Mouse (Mus musculus) neural tube, embryonic 15.5 days (tissue): ENCODE results near the gene Fmnl2. TPM values are rescaled to one million over a fixed set of nuclear protein-coding genes. Genes with fewer than 3 reads are reported as not detected.

Experiments
- ATAC-seq: fragments of 200-750 bp; cut with Nextera tagmentation; 2 replicates; pipeline ENCODE4 v1.8.0; 2017; ENCODE audit warnings: mild to moderate bottlenecking, moderate TSS enrichment, moderate library complexity; ENCODE audit not compliant: low FRiP score
- H3K27ac ChIP-seq: fragments of 300-500 bp; sonication (generic); replicated peaks from 2 replicates; pipeline ENCODE4 v1.5.1; 2015; ENCODE audit warnings: mild to moderate bottlenecking, inconsistent platforms
- H3K27me3 ChIP-seq: fragments of 300-500 bp; sonication (generic); replicated peaks from 2 replicates; pipeline ENCODE4 v1.6.1; 2015; ENCODE audit warnings: inconsistent platforms
- H3K36me3 ChIP-seq: fragments of 300-500 bp; sonication (generic); 2 replicates; pipeline ENCODE4 v1.6.1; 2015; ENCODE audit warnings: inconsistent platforms
- H3K4me1 ChIP-seq: fragments of 300-500 bp; sonication (generic); 2 replicates; pipeline ENCODE4 v1.6.1; 2015; ENCODE audit warnings: inconsistent platforms
- H3K4me2 ChIP-seq: fragments of 300-500 bp; sonication (generic); 2 replicates; pipeline ENCODE4 v1.6.1; 2015; ENCODE audit warnings: inconsistent platforms, mild to moderate bottlenecking, moderate library complexity
- H3K4me3 ChIP-seq: fragments of 300-500 bp; sonication (generic); replicated peaks from 2 replicates; pipeline ENCODE4 v1.5.1; 2015; ENCODE audit warnings: mild to moderate bottlenecking, inconsistent platforms
- H3K9ac ChIP-seq: fragments of 300-500 bp; sonication (generic); replicated peaks from 2 replicates; pipeline ENCODE4 v1.6.1; 2015; ENCODE audit warnings: mild to moderate bottlenecking, inconsistent platforms
- H3K9me3 ChIP-seq: fragments of 300-500 bp; sonication (generic); replicated peaks from 2 replicates; pipeline ENCODE4 v1.6.1; 2016; ENCODE audit warnings: inconsistent platforms
- WGBS: fragments of 180-500 bp; shearing (Covaris S2); methylation state at CpG from one replicate; pipeline ENCODE4 v1.1.7; 2015; ENCODE audit warnings: mixed read lengths; 5-methylcytosine and 5-hydroxymethylcytosine counted together
- polyA plus RNA-seq: library from polyadenylated mRNA; unstranded; fragments of >200 nt; fragmentation: Nextera tagmentation; extraction: Ambion mirVana; gene quantifications from 2 replicates; pipeline ENCODE4 v1.2.1, GENCODE M21; 2015

Fmnl2 gene
- polyA plus RNA-seq, 1 experiment from 2014 or later = 8.8 TPM

GRCm38 (mm10) chr2:52867781-52868180 is 10.1 kb downstream of the Fmnl2 start:
- H3K27me3 ChIP-seq = no peaks in the 10 kb centered on the region
- peaks cover 3% of the 10 kb centered on the region for H3K4me1 ChIP-seq
- H3K4me3 ChIP-seq = no peak overlapping the region
- no peaks in the 10 kb centered on the region for H3K9me3 ChIP-seq
- WGBS = 90% methylated on average over 9 of the region's 9 CpGs
- H3K9ac ChIP-seq = no peak overlapping the region
- H3K4me2 ChIP-seq = no peak overlapping the region
- peaks cover 12% of the 10 kb centered on the region for H3K36me3 ChIP-seq
- no peak overlapping the region for H3K27ac ChIP-seq
- no peak for ATAC-seq

GRCm38 (mm10) chr2:52868181-52868580 is 10.5 kb downstream of the Fmnl2 start:
- H3K4me1 ChIP-seq = peaks cover 4% of the 10 kb centered on the region
- ATAC-seq = no peak
- no peak overlapping the region for H3K4me2 ChIP-seq

GRCm38 (mm10) chr2:52872636-52873035 is 15.0 kb downstream of the Fmnl2 start:
- H3K9ac ChIP-seq = no peak overlapping the region
- no peaks in the 10 kb centered on the region for H3K27me3 ChIP-seq
- H3K9me3 ChIP-seq = no peaks in the 10 kb centered on the region
- H3K4me1 ChIP-seq = peaks cover 13% of the 10 kb centered on the region
- WGBS = 87% methylated on average over 5 of the region's 5 CpGs
- ATAC-seq = no peak
- H3K4me2 ChIP-seq = no peak overlapping the region
- H3K4me3 ChIP-seq = no peak overlapping the region
- H3K36me3 ChIP-seq = peaks cover 7% of the 10 kb centered on the region; the same call in 1 of the 2 replicates
- H3K27ac ChIP-seq = no peak overlapping the region

More at GRCm38 (mm10) chr2:52868181-52868580, 10.5 kb downstream of the Fmnl2 start:
- Histone ChIP-seq H3K9me3 (no peaks in the 10 kb centered on the region), H3K9ac (no peak overlapping the region), H3K27ac (no peak overlapping the region), H3K36me3 (peaks cover 12% of the 10 kb centered on the region), H3K4me3 (no peak overlapping the region), H3K27me3 (no peaks in the 10 kb centered on the region)
- WGBS = 62% methylated on average over 5 of the region's 5 CpGs

GRCm38 (mm10) chr2:52873276-52874063 is 15.8 kb downstream of the Fmnl2 start:
- Histone ChIP-seq H3K4me3 (no peak overlapping the region), H3K4me2 (no peak overlapping the region), H3K36me3 (no peaks in the 10 kb centered on the region; the same call in 1 of the 2 replicates), H3K4me1 (peaks cover 10% of the 10 kb centered on the region), H3K27ac (no peak overlapping the region; the same call in 1 of the 2 replicates), H3K27me3 (no peaks in the 10 kb centered on the region), H3K9me3 (no peaks in the 10 kb centered on the region), H3K9ac (no peak overlapping the region)
- WGBS = 73% methylated on average over 18 of the region's 18 CpGs
- ATAC-seq = no peak

GRCm38 (mm10) chr2:52874721-52875120 is 17.1 kb downstream of the Fmnl2 start:
- H3K9ac ChIP-seq = no peak overlapping the region
- no peak overlapping the region for H3K4me3 ChIP-seq
- H3K4me2 ChIP-seq = no peak overlapping the region
- no peak overlapping the region for H3K27ac ChIP-seq
- no peaks in the 10 kb centered on the region for H3K27me3 ChIP-seq
- peaks cover 10% of the 10 kb centered on the region for H3K4me1 ChIP-seq
- no peaks in the 10 kb centered on the region; the same call in 1 of the 2 replicates for H3K36me3 ChIP-seq
- H3K9me3 ChIP-seq = no peaks in the 10 kb centered on the region
- no peak; the same call in 1 of the 2 replicates for ATAC-seq

GRCm38 (mm10) chr2:52875801-52876200 is 18.1 kb downstream of the Fmnl2 start:
- Histone ChIP-seq H3K9ac (no peak overlapping the region), H3K36me3 (no peaks in the 10 kb centered on the region; the same call in 1 of the 2 replicates), H3K27ac (no peak overlapping the region), H3K27me3 (no peaks in the 10 kb centered on the region), H3K4me3 (no peak overlapping the region), H3K9me3 (no peaks in the 10 kb centered on the region), H3K4me2 (no peak overlapping the region), H3K4me1 (peaks cover 10% of the 10 kb centered on the region)
- 77% methylated on average over 9 of the region's 9 CpGs for WGBS
- no peak for ATAC-seq

GRCm38 (mm10) chr2:52883401-52883800 is 25.7 kb downstream of the Fmnl2 start:
- no peak overlapping the region for H3K4me3 ChIP-seq

GRCm38 (mm10) chr2:52884082-52884481 is 26.4 kb downstream of the Fmnl2 start:
- no peak for ATAC-seq
- Histone ChIP-seq H3K4me2 (no peak overlapping the region), H3K27me3 (no peaks in the 10 kb centered on the region), H3K9ac (no peak overlapping the region), H3K4me3 (no peak overlapping the region), H3K36me3 (no peaks in the 10 kb centered on the region), H3K27ac (0 out of 2 replicates have a peak overlapping the region, but pooled peaks have one; percentile 18), H3K9me3 (no peaks in the 10 kb centered on the region), H3K4me1 (peaks cover 23% of the 10 kb centered on the region)
- 53% methylated on average over 4 of the region's 4 CpGs for WGBS

More at GRCm38 (mm10) chr2:52883401-52883800, 25.7 kb downstream of the Fmnl2 start:
- Histone ChIP-seq H3K9me3 (no peaks in the 10 kb centered on the region), H3K9ac (no peak overlapping the region), H3K27me3 (no peaks in the 10 kb centered on the region), H3K27ac (no peak overlapping the region), H3K4me2 (no peak overlapping the region), H3K4me1 (peaks cover 23% of the 10 kb centered on the region), H3K36me3 (no peaks in the 10 kb centered on the region)
- no peak for ATAC-seq
- 94% methylated on average over 2 of the region's 2 CpGs for WGBS

GRCm38 (mm10) chr2:52885071-52885470 is 27.4 kb downstream of the Fmnl2 start:
- WGBS = 76% methylated on average over 3 of the region's 3 CpGs
- no peaks in the 10 kb centered on the region for H3K27me3 ChIP-seq
- no peak for ATAC-seq
- no peak overlapping the region for H3K4me2 ChIP-seq
- H3K27ac ChIP-seq = no peak overlapping the region
- H3K9me3 ChIP-seq = no peaks in the 10 kb centered on the region
- H3K9ac ChIP-seq = no peak overlapping the region
- peaks cover 23% of the 10 kb centered on the region for H3K4me1 ChIP-seq
- H3K36me3 ChIP-seq = no peaks in the 10 kb centered on the region
- no peak overlapping the region for H3K4me3 ChIP-seq

- H3K4me1 ChIP-seq = peaks cover 23% of the 10 kb centered on the region
- H3K4me2 ChIP-seq = no peak overlapping the region
- H3K27ac ChIP-seq = no peak overlapping the region
- ATAC-seq = no peak
- H3K4me3 ChIP-seq = no peak overlapping the region
- H3K9me3 ChIP-seq = no peaks in the 10 kb centered on the region
- WGBS = 63% methylated on average over 2 of the region's 2 CpGs
- no peaks in the 10 kb centered on the region for H3K36me3 ChIP-seq
- no peak overlapping the region for H3K9ac ChIP-seq
- no peaks in the 10 kb centered on the region for H3K27me3 ChIP-seq
Measured at GRCm38 (mm10) chr2:52887281-52887680, 29.6 kb downstream of the Fmnl2 start.

- WGBS = 77% methylated on average over 8 of the region's 8 CpGs
- Histone ChIP-seq H3K27me3 (no peaks in the 10 kb centered on the region), H3K9ac (no peak overlapping the region), H3K4me1 (peaks cover 24% of the 10 kb centered on the region), H3K4me2 (no peak overlapping the region), H3K4me3 (no peak overlapping the region), H3K36me3 (no peaks in the 10 kb centered on the region), H3K9me3 (no peaks in the 10 kb centered on the region), H3K27ac (no peak overlapping the region)
- no peak for ATAC-seq
Measured at GRCm38 (mm10) chr2:52891115-52891514, 33.5 kb downstream of the Fmnl2 start.

GRCm38 (mm10) chr2:52891744-52892143 is 34.1 kb downstream of the Fmnl2 start:
- no peak overlapping the region for H3K9ac ChIP-seq
- 83% methylated on average over 2 of the region's 2 CpGs for WGBS

More at GRCm38 (mm10) chr2:52891744-52892143, 34.1 kb downstream of the Fmnl2 start:
- H3K4me1 ChIP-seq = peaks cover 24% of the 10 kb centered on the region
- ATAC-seq = no peak
- no peak overlapping the region for H3K4me2 ChIP-seq
- H3K36me3 ChIP-seq = no peaks in the 10 kb centered on the region
- H3K27me3 ChIP-seq = no peaks in the 10 kb centered on the region
- no peak overlapping the region for H3K4me3 ChIP-seq
- no peak overlapping the region for H3K27ac ChIP-seq
- H3K9me3 ChIP-seq = no peaks in the 10 kb centered on the region
